Mouse (Mus musculus) limb, embryonic 12.5 days (tissue): ENCODE data around the gene Mrps23. TPM values are rescaled to one million over a fixed set of nuclear protein-coding genes. Genes with fewer than 3 reads are reported as not detected.

ENCODE experiments used
- ATAC-seq: fragments of 200-750 bp; cut with Nextera tagmentation; 2 replicates; pipeline ENCODE4 v1.8.0; 2017; ENCODE audit warnings: low read depth, moderate TSS enrichment; ENCODE audit not compliant: insufficient number of reproducible peaks, insufficient read depth, low FRiP score, low TSS enrichment
- H3K27ac ChIP-seq: fragments of 300-500 bp; sonication (generic); 2 replicates; pipeline ENCODE4 v1.5.1; 2016; ENCODE audit warnings: mild to moderate bottlenecking, moderate library complexity
- H3K27me3 ChIP-seq: fragments of 300-500 bp; sonication (generic); 2 replicates; pipeline ENCODE4 v1.6.1; 2016; ENCODE audit warnings: mild to moderate bottlenecking, moderate library complexity
- H3K36me3 ChIP-seq: fragments of 300-500 bp; sonication (generic); 2 replicates; pipeline ENCODE4 v1.6.1; 2016; ENCODE audit warnings: mild to moderate bottlenecking, moderate library complexity
- H3K4me1 ChIP-seq: fragments of 300-500 bp; sonication (generic); replicated peaks from 2 replicates; pipeline ENCODE4 v1.6.1; 2016
- H3K4me2 ChIP-seq: fragments of 300-500 bp; sonication (generic); 2 replicates; pipeline ENCODE4 v1.6.1; 2016; ENCODE audit warnings: mild to moderate bottlenecking, moderate library complexity
- H3K4me3 ChIP-seq: fragments of 300-500 bp; sonication (generic); replicated peaks from 2 replicates; pipeline ENCODE4 v1.5.1; 2016; ENCODE audit warnings: mild to moderate bottlenecking
- H3K9ac ChIP-seq: fragments of 300-500 bp; sonication (generic); replicated peaks from 2 replicates; pipeline ENCODE4 v1.6.1; 2016; ENCODE audit warnings: mild to moderate bottlenecking, moderate library complexity
- H3K9me3 ChIP-seq: fragments of 300-500 bp; sonication (generic); 2 replicates; pipeline ENCODE4 v1.6.1; 2016; ENCODE audit warnings: mild to moderate bottlenecking, moderate library complexity
- WGBS: fragments of 180-500 bp; shearing (Covaris S2); methylation state at CpG from one replicate; pipeline ENCODE4 v1.1.7; 2016; 5-methylcytosine and 5-hydroxymethylcytosine counted together
- polyA plus RNA-seq: library from polyadenylated mRNA; unstranded; fragments of >200 nt; fragmentation: Nextera tagmentation; extraction: Ambion mirVana; gene quantifications from 2 replicates; pipeline ENCODE4 v1.2.1, GENCODE M21; 2016

Mrps23 gene
- polyA plus RNA-seq, 1 experiment from 2014 or later = 59.5 TPM

DNA sequence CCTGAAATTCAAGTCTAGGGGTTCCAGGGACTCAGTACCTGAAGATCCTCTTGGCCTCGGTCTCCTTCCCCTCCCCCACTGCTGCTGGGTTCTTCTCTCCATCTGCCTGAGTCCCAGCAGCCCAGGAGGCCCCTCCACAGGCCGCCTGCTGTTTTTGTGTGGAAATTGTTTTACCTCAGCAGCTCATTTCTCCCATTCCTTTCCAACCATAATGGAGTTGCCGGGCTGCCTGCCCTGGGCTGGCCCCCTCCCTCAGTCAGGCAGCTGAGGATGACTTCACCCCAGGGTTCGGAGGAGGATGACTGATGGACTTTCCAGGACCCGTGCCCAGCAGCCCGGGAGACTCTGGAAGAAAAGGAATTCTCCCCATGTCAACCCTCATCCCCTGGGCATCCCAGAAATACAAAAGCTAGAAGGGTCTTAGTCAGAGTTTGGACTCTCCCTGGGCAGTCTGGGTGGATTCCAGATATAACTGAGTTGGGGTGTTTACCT lies 23.7 kb upstream of the Mrps23 start:
- Histone ChIP-seq H3K4me1 (peaks cover 34% of the 10 kb centered on the region), H3K9me3 (no peaks in the 10 kb centered on the region), H3K27me3 (no peaks in the 10 kb centered on the region), H3K4me2 (peak overlapping the region; percentile 38), H3K36me3 (peaks cover 44% of the 10 kb centered on the region), H3K4me3 (no peak overlapping the region), H3K27ac (peak overlapping the region; percentile 87), H3K9ac (no peak overlapping the region)
- 0 out of 2 replicates have a peak, but pooled peaks have one; percentile 35 for ATAC-seq
- 18% methylated on average over 6 of the region's 6 CpGs for WGBS

GRCm38 (mm10) chr11:88180959-88181619 lies 23.1 kb upstream of the Mrps23 start:
- no peak overlapping the region for H3K9ac ChIP-seq
- no peaks in the 10 kb centered on the region for H3K27me3 ChIP-seq
- peaks cover 44% of the 10 kb centered on the region for H3K36me3 ChIP-seq
- peak overlapping the region; percentile 38 for H3K4me2 ChIP-seq
- peak overlapping the region; percentile 87 for H3K27ac ChIP-seq
- no peak overlapping the region for H3K4me3 ChIP-seq
- 4% methylated on average over 16 of the region's 16 CpGs for WGBS
- H3K9me3 ChIP-seq = no peaks in the 10 kb centered on the region
- peaks cover 35% of the 10 kb centered on the region for H3K4me1 ChIP-seq
- ATAC-seq = peak; percentile 78

- Histone ChIP-seq H3K9ac (no peak overlapping the region), H3K27ac (no peak overlapping the region), H3K27me3 (peaks cover 1% of the 10 kb centered on the region; the same call in 1 of the 2 replicates), H3K4me2 (no peak overlapping the region), H3K4me1 (peaks cover 50% of the 10 kb centered on the region), H3K9me3 (no peaks in the 10 kb centered on the region), H3K4me3 (no peak overlapping the region), H3K36me3 (peaks cover 38% of the 10 kb centered on the region)
- no peak for ATAC-seq
- 86% methylated on average over 17 of the region's 17 CpGs for WGBS
Measured at GRCm38 (mm10) chr11:88184632-88185180, 19.5 kb upstream of the Mrps23 start.

DNA sequence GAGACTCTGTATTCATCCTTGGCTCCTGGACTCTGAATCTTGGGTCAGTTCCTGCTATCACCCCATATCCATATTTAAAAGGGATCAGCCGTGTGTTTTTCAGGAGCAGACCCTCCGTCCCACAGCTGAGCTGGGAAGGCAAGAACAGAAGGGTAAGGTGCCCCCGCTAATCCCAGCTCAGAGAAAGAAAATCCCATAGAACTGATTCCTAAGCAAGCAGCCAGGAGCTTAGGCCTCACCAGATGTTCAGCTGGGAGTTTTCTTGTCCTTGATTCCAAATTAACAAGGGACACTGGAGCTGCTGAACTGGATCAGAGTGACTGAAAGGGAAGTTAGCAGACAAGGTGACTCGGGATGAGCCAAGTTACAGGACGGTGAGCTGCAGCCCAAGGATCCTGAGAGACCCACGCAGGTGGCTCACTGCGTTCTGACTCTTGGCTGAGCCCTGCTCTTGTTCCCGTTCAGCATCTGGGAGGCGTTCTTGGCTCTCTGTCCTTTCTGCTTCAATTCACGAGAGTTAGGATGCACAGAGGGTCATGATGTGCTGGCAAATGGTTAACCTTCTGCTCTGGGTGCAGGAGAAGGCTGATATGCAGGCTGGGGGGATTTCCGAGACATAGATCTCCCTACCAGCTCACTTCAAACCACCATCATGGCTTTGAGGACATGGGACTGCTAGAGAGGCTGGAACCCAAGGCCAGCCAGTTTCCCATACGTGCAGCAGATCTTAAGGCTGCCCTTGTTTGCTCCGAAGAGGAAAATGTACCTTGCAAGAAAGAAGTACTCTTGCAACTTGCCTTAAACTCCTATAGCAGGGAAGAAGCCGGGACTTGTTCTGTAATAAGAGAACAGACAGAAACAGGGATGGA lies 17.9 kb upstream of the Mrps23 start:
- H3K27me3 ChIP-seq = peaks cover 12% of the 10 kb centered on the region
- peaks cover 34% of the 10 kb centered on the region for H3K4me1 ChIP-seq
- H3K9me3 ChIP-seq = no peaks in the 10 kb centered on the region
- H3K36me3 ChIP-seq = peaks cover 41% of the 10 kb centered on the region
- no peak overlapping the region for H3K4me3 ChIP-seq
- ATAC-seq = no peak
- H3K27ac ChIP-seq = peak overlapping the region; percentile 79; the same call in 1 of the 2 replicates
- 73% methylated on average over 14 of the region's 14 CpGs for WGBS
- peak overlapping the region; percentile 50; the same call in 1 of the 2 replicates for H3K4me2 ChIP-seq
- H3K9ac ChIP-seq = no peak overlapping the region

- Histone ChIP-seq H3K9ac (no peak overlapping the region), H3K27me3 (peaks cover 18% of the 10 kb centered on the region), H3K4me1 (peaks cover 28% of the 10 kb centered on the region), H3K4me3 (no peak overlapping the region), H3K4me2 (peak overlapping the region; percentile 50), H3K9me3 (no peaks in the 10 kb centered on the region), H3K36me3 (peaks cover 41% of the 10 kb centered on the region), H3K27ac (peak overlapping the region; percentile 79)
- 44% methylated on average over 2 of the region's 2 CpGs for WGBS
- ATAC-seq = no peak
Measured at GRCm38 (mm10) chr11:88186947-88187243, 17.3 kb upstream of the Mrps23 start.

DNA sequence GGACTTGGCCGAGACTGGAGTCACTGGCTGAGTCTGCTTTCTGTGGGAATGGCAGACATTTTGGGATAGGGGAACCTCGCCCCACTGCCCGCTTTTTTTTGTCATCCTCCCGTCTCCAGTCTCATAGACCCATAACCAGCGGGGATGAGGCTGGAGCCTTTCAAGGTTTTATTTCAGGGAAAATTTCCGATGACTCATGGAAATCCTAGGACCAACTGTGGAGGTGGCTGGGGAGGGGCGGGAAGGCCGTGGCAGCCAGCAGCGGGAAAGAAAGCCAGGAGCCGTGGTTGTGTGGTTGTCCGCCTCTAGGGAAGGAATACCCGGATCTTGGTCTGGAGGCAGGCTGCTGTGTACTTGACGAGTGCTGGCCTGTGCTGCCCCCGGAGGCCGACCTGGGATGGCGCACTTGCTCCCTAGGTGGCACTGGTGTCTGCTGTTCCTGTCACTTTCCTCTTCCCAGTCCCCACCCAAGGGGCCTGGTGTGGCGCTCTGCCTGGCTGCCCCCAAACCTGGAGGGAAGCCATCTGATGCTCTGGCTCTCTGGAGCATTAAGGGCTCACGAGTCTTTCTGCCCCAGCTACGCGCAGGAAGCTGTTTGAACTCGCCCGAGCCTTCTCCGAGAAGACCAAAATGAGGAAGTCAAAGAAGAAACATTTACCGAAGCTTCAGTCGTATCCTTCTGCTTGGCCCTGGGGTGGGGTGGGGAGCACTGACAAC lies 16.6 kb upstream of the Mrps23 start:
- Histone ChIP-seq H3K4me1 (peaks cover 30% of the 10 kb centered on the region), H3K36me3 (peaks cover 38% of the 10 kb centered on the region), H3K9ac (peak overlapping the region; percentile 40; the same call in 1 of the 2 replicates), H3K27me3 (peaks cover 25% of the 10 kb centered on the region), H3K4me2 (peak overlapping the region; percentile 50), H3K4me3 (peak overlapping the region; percentile 21), H3K27ac (peak overlapping the region; percentile 79), H3K9me3 (no peaks in the 10 kb centered on the region)
- peak; percentile 88 for ATAC-seq
- WGBS = 10% methylated on average over 25 of the region's 25 CpGs

- WGBS = 60% methylated on average over 8 of the region's 8 CpGs
- Histone ChIP-seq H3K27ac (peak overlapping the region; percentile 79; the same call in 1 of the 2 replicates), H3K4me3 (no peak overlapping the region)
Measured at GRCm38 (mm10) chr11:88188216-88188615, 16.0 kb upstream of the Mrps23 start.

GRCm38 (mm10) chr11:88188635-88189034 lies 15.6 kb upstream of the Mrps23 start:
- H3K9me3 ChIP-seq = no peaks in the 10 kb centered on the region
- H3K4me3 ChIP-seq = no peak overlapping the region
- H3K4me1 ChIP-seq = peaks cover 40% of the 10 kb centered on the region
- H3K9ac ChIP-seq = 0 out of 2 replicates have a peak overlapping the region, but pooled peaks have one; percentile 6
- 90% methylated on average over 7 of the region's 7 CpGs for WGBS
- H3K36me3 ChIP-seq = peaks cover 27% of the 10 kb centered on the region
- H3K27ac ChIP-seq = no peak overlapping the region
- ATAC-seq = no peak
- peaks cover 36% of the 10 kb centered on the region for H3K27me3 ChIP-seq
- no peak overlapping the region for H3K4me2 ChIP-seq

More at GRCm38 (mm10) chr11:88188216-88188615, 16.0 kb upstream of the Mrps23 start:
- H3K4me1 ChIP-seq = peaks cover 36% of the 10 kb centered on the region
- H3K4me2 ChIP-seq = peak overlapping the region; percentile 50; the same call in 1 of the 2 replicates
- H3K9ac ChIP-seq = no peak overlapping the region
- ATAC-seq = no peak
- peaks cover 31% of the 10 kb centered on the region for H3K36me3 ChIP-seq
- no peaks in the 10 kb centered on the region for H3K9me3 ChIP-seq
- peaks cover 31% of the 10 kb centered on the region for H3K27me3 ChIP-seq

DNA sequence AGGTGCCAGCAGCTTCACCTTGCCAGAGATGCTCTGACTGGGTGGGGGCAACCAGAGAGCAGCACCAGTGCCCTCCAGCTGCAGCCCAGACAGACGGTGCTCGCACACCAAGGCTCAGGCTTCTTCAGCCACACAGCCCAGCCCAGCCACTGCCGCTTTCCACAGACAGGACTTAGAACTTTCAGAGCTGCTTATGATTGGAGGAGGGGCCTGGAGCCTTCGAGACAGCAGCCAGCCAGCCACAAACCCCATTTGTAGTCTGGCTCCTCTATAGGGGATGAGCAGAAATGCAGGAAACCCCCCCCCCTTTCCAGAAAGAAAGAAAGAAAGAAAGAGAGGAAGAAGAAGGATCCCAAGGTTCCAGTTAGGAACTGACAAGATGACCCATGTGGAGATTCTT lies 11.6 kb upstream of the Mrps23 start:
- H3K9ac ChIP-seq = no peak overlapping the region
- peak overlapping the region; percentile 13; the same call in 1 of the 2 replicates for H3K4me2 ChIP-seq
- no peak overlapping the region for H3K4me3 ChIP-seq
- H3K4me1 ChIP-seq = peaks cover 35% of the 10 kb centered on the region
- H3K27me3 ChIP-seq = peaks cover 61% of the 10 kb centered on the region
- no peak overlapping the region for H3K27ac ChIP-seq
- H3K9me3 ChIP-seq = no peaks in the 10 kb centered on the region
- no peak for ATAC-seq
- WGBS = 6% methylated on average over 4 of the region's 4 CpGs
- peaks cover 11% of the 10 kb centered on the region; the same call in 1 of the 2 replicates for H3K36me3 ChIP-seq

DNA sequence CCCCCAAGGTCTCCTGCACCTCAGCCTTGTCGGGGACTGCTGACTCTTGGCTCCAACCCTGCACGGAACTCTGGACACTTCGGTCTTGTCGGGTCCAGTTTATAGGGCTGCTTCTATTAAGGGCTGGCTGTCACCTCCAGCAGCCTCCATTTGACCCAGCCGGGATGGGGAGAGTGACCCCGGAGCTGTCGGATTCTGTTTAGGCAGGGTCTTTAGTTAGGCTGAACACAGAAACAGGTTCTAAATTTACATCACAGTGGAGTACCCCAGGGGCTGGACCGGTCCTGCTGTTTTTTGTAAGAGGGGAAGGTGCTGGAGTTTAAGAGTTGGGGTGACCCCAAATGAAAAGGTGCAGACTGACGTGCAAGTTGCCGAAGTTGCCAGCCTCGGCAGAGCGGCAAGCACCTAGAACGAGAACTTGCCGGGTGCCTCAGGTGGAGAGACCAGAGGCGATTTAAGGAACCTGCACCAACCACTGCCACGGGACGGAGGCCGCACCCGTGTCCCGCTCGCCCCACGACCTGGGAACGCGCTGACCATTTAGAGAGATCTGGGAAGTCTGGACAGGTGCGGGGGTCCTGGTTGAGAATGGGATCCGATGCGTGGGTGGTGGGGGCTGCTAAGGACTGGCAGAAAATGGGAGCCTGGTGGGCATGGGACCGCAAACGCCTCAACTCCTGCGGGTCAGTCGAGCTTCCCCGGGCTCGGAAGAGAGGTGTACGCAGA lies 10.9 kb upstream of the Mrps23 start:
- WGBS = 3% methylated on average over 34 of the region's 34 CpGs
- ATAC-seq = no peak
- Histone ChIP-seq H3K4me1 (peaks cover 29% of the 10 kb centered on the region), H3K9ac (peak overlapping the region; percentile 45; the same call in 1 of the 2 replicates), H3K4me2 (peak overlapping the region; percentile 56), H3K9me3 (no peaks in the 10 kb centered on the region), H3K36me3 (peaks cover 11% of the 10 kb centered on the region; the same call in 1 of the 2 replicates), H3K4me3 (peak overlapping the region; percentile 29), H3K27ac (no peak overlapping the region), H3K27me3 (peaks cover 61% of the 10 kb centered on the region)
